Mouse (Mus musculus) liver, embryonic 14.5 days (tissue): ENCODE measurements at regions not wholly inside any gene's neighbourhood (a gene's known extent, or its start where the extent isn't known, plus 50 kb on each side); places are given as distances from the start of the nearest gene placed in this dataset.

Source experiments
- ATAC-seq: fragments of 200-750 bp; cut with Nextera tagmentation; 2 replicates; pipeline ENCODE4 v1.8.0; 2017; ENCODE audit warnings: moderate number of reproducible peaks, mild to moderate bottlenecking, moderate library complexity; ENCODE audit not compliant: insufficient read depth
- DNase-seq, 3 experiments: peaks; one replicate each; pipeline ENCODE4 v3.0.0-alpha.2; 2012 to 2013; ENCODE audit warnings: low read depth in 3 of 3, low spot score in 3 of 3
- H3K27ac ChIP-seq: fragments of 300-500 bp; sonication (generic); 2 replicates; pipeline ENCODE4 v1.5.1; 2014; ENCODE audit warnings: moderate library complexity, mild to moderate bottlenecking, control low read depth, inconsistent platforms
- H3K27me3 ChIP-seq: fragments of 300-500 bp; sonication (generic); 2 replicates; pipeline ENCODE4 v1.6.1; 2014; ENCODE audit warnings: mild to moderate bottlenecking, low read length, moderate library complexity; ENCODE audit not compliant: control insufficient read depth, insufficient read depth
- H3K36me3 ChIP-seq: fragments of 300-500 bp; sonication (generic); replicated peaks from 2 replicates; pipeline ENCODE4 v1.6.1; 2014; ENCODE audit warnings: low read depth; ENCODE audit not compliant: control insufficient read depth, insufficient read depth
- H3K4me1 ChIP-seq, 2 experiments: fragments of 200-500 bp in 1 of 2; fragments of 300-500 bp in 1 of 2; sonication (generic) in 1 of 2; replicated peaks; 2 replicates each; pipeline ENCODE4 v1.6.1; 2012 to 2014; ENCODE audit warnings: antibody characterized with exemption in 1 of 2, inconsistent platforms in 1 of 2, low read length in 1 of 2; ENCODE audit not compliant: control insufficient read depth in 2 of 2, insufficient read depth in 2 of 2
- H3K4me2 ChIP-seq: fragments of 300-500 bp; sonication (generic); 2 replicates; pipeline ENCODE4 v1.6.1; 2014; ENCODE audit warnings: low read depth, mild to moderate bottlenecking, control low read depth, moderate library complexity
- H3K4me3 ChIP-seq, 2 experiments: fragments of 200-500 bp in 1 of 2; fragments of 300-500 bp in 1 of 2; sonication (generic) in 1 of 2; 2 replicates each; pipeline ENCODE4 v1.5.1; 2012 to 2014; ENCODE audit warnings: low read depth in 2 of 2, low read length in 2 of 2, mild to moderate bottlenecking in 2 of 2, control low read depth in 1 of 2, inconsistent platforms in 1 of 2, moderate library complexity in 1 of 2; ENCODE audit not compliant: insufficient read depth in 1 of 2
- H3K9ac ChIP-seq: fragments of 300-500 bp; sonication (generic); replicated peaks from 2 replicates; pipeline ENCODE4 v1.6.1; 2014; ENCODE audit warnings: mild to moderate bottlenecking, control low read depth, moderate library complexity
- H3K9me3 ChIP-seq: fragments of 300-500 bp; sonication (generic); 2 replicates; pipeline ENCODE4 v1.6.1; 2016; ENCODE audit warnings: low read length, mixed read lengths; ENCODE audit not compliant: control insufficient read depth
- CTCF ChIP-seq: IDR thresholded peaks from 2 replicates; pipeline ENCODE4 v1.5.1; 2016; ENCODE audit warnings: antibody characterized with exemption, low read depth, control low read depth
- EP300 ChIP-seq: IDR thresholded peaks from 2 replicates; pipeline ENCODE4 v1.6.1; 2016; ENCODE audit warnings: antibody characterized with exemption, low read depth
- WGBS: fragments of 180-500 bp; shearing (Covaris S2); extraction: QIAGEN DNeasy Blood & Tissue Kit; methylation state at CpG from one replicate; pipeline ENCODE4 v1.1.7; 2014; ENCODE audit not compliant: insufficient replicate concordance; 5-methylcytosine and 5-hydroxymethylcytosine counted together

DNA sequence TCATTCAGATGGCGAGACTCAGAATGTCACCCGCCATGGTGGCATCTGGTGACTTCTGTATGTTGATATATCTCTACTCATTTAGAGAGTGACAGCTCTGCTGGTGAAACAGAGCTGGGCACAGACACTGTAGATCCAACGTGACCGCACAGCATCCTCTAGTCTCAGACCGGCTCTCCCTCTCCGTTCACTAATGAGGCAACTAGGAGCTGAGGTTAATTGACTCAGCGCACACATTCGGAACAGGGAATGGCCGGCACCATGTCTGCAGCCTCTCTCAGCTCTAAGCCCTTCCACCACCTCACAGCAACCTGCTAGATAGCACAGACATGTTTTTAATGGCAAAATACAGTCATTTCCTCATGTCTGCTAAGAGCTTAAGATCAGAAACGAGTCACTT is 268.9 kb upstream of the Pabpc6 start:
- TF ChIP-seq CTCF (no peak), EP300 (no peak)
- H3K27ac ChIP-seq, result no peak overlapping the region
- H3K4me2 ChIP-seq, result no peak overlapping the region
- ATAC-seq (no peak), DNase-seq (no peak)
- no peak overlapping the region for H3K4me3 ChIP-seq
- 76% methylated on average over 10 of the region's 10 CpGs for WGBS
- H3K9ac ChIP-seq, result no peak overlapping the region
- H3K4me1 ChIP-seq, result no peaks in the 10 kb centered on the region
- no peaks in the 10 kb centered on the region for H3K27me3 ChIP-seq
- no peaks in the 10 kb centered on the region for H3K36me3 ChIP-seq
- no peaks in the 10 kb centered on the region for H3K9me3 ChIP-seq

GRCm38 (mm10) chr17:9937211-9937610 is 267.7 kb upstream of the Pabpc6 start:
- TF ChIP-seq EP300, result no peak
- no peak for TF ChIP-seq CTCF
- no peak for DNase-seq
- no peaks in the 10 kb centered on the region for H3K27me3 ChIP-seq
- no peaks in the 10 kb centered on the region for H3K36me3 ChIP-seq
- no peak overlapping the region for H3K4me2 ChIP-seq
- no peak overlapping the region for H3K4me3 ChIP-seq
- H3K9ac ChIP-seq, result no peak overlapping the region
- H3K27ac ChIP-seq, result no peak overlapping the region
- no peaks in the 10 kb centered on the region for H3K9me3 ChIP-seq
- 66% methylated on average over 5 of the region's 5 CpGs for WGBS
- ATAC-seq, result no peak
- no peaks in the 10 kb centered on the region for H3K4me1 ChIP-seq

GRCm38 (mm10) chr17:9932186-9932585 is 262.7 kb upstream of the Pabpc6 start:
- no peak for DNase-seq
- Histone ChIP-seq H3K36me3 (no peaks in the 10 kb centered on the region), H3K4me3 (no peak overlapping the region), H3K9ac (no peak overlapping the region), H3K27me3 (no peaks in the 10 kb centered on the region), H3K9me3 (no peaks in the 10 kb centered on the region), H3K27ac (no peak overlapping the region), H3K4me2 (no peak overlapping the region), H3K4me1 (no peaks in the 10 kb centered on the region)
- ATAC-seq, result no peak
- WGBS, result 74% methylated on average over 8 of the region's 8 CpGs
- no peak for TF ChIP-seq EP300

- Histone ChIP-seq H3K9ac (no peak overlapping the region), H3K4me3 (no peak overlapping the region), H3K4me2 (no peak overlapping the region), H3K4me1 (no peaks in the 10 kb centered on the region), H3K9me3 (no peaks in the 10 kb centered on the region), H3K27ac (no peak overlapping the region), H3K36me3 (no peaks in the 10 kb centered on the region), H3K27me3 (no peaks in the 10 kb centered on the region)
- ATAC-seq (no peak), DNase-seq (no peak)
- TF ChIP-seq CTCF (no peak), EP300 (no peak)
- 49% methylated on average over 6 of the region's 6 CpGs for WGBS
Measured at GRCm38 (mm10) chr17:9931526-9931925, 262.0 kb upstream of the Pabpc6 start.

DNA sequence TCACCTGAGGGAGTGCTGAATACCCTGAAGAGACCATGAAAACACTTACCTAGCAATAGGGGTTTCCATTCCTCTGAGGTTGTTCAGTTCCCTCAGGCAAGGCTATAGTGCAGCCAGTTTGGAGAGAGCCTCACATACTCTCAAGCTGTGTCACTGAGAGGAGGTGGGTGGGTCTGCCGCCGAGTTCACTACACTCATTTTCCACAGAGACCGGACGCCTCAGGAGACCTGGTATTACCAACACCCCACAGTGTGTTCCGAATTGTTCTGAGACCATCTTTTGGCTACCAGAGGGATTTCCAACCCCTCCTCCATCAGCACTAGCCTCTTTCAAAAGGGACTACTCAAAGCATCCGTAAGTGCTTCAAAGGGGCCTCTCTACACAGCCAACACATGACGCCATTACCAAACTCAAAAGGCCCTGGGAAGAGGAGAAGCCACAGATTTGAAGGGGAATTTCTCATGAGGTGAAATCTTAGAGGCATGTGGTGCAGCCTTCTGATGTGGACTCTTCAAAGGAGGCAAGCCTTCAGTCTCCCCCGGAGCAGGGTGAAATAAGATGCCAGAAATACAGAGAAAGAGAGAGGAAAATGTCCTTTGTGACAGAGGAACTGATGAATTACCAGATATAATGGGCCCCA is 260.1 kb upstream of the Pabpc6 start:
- no peaks in the 10 kb centered on the region for H3K9me3 ChIP-seq
- WGBS, result 76% methylated on average over 8 of the region's 8 CpGs
- H3K4me2 ChIP-seq, result no peak overlapping the region
- H3K27ac ChIP-seq, result no peak overlapping the region
- TF ChIP-seq CTCF, result no peak
- no peak for TF ChIP-seq EP300
- no peaks in the 10 kb centered on the region for H3K4me1 ChIP-seq
- H3K36me3 ChIP-seq, result no peaks in the 10 kb centered on the region
- ATAC-seq, result no peak
- no peak overlapping the region for H3K4me3 ChIP-seq
- H3K9ac ChIP-seq, result no peak overlapping the region
- no peaks in the 10 kb centered on the region for H3K27me3 ChIP-seq
- no peak for DNase-seq
